Mouse (Mus musculus) intestine, postnatal 0 days (tissue): ENCODE measurements around the gene Ccdc38. TPM values are rescaled to one million over a fixed set of nuclear protein-coding genes. Genes with fewer than 3 reads are reported as not detected.

Experiments used
- ATAC-seq: fragments of 200-750 bp; cut with Nextera tagmentation; 2 replicates; pipeline ENCODE4 v1.8.0; 2017; ENCODE audit warnings: mild to moderate bottlenecking, moderate TSS enrichment, moderate library complexity
- H3K27ac ChIP-seq: fragments of 300-500 bp; sonication (generic); 2 replicates; pipeline ENCODE4 v1.5.1; 2014; ENCODE audit warnings: mild to moderate bottlenecking, low read depth, low read length, moderate library complexity
- H3K27me3 ChIP-seq: fragments of 300-500 bp; sonication (generic); replicated peaks from 2 replicates; pipeline ENCODE4 v1.6.1; 2014; ENCODE audit warnings: low read length, mixed read lengths; ENCODE audit not compliant: control insufficient read depth, insufficient read depth
- H3K36me3 ChIP-seq: fragments of 300-500 bp; sonication (generic); 2 replicates; pipeline ENCODE4 v1.6.1; 2014; ENCODE audit warnings: mild to moderate bottlenecking, moderate library complexity; ENCODE audit not compliant: control insufficient read depth, insufficient read depth
- H3K4me1 ChIP-seq: fragments of 300-500 bp; sonication (generic); replicated peaks from 2 replicates; pipeline ENCODE4 v1.6.1; 2014; ENCODE audit warnings: antibody characterized with exemption, low read length, mixed read lengths; ENCODE audit not compliant: control insufficient read depth, insufficient read depth
- H3K4me2 ChIP-seq: fragments of 300-500 bp; sonication (generic); replicated peaks from 2 replicates; pipeline ENCODE4 v1.6.1; 2014; ENCODE audit warnings: low read depth, mild to moderate bottlenecking, moderate library complexity
- H3K4me3 ChIP-seq: fragments of 300-500 bp; sonication (generic); 2 replicates; pipeline ENCODE4 v1.5.1; 2014; ENCODE audit warnings: low read depth, low read length
- H3K9ac ChIP-seq: fragments of 300-500 bp; sonication (generic); 2 replicates; pipeline ENCODE4 v1.6.1; 2014; ENCODE audit warnings: mild to moderate bottlenecking, low read depth, low read length
- H3K9me3 ChIP-seq: fragments of 300-500 bp; sonication (generic); 2 replicates; pipeline ENCODE4 v1.6.1; 2016; ENCODE audit warnings: mixed run types; ENCODE audit not compliant: control insufficient read depth
- CTCF ChIP-seq: sonication (generic); IDR thresholded peaks from 2 replicates; pipeline ENCODE4 v1.5.1; 2016; ENCODE audit warnings: low read depth, mild to moderate bottlenecking, control low read depth, antibody characterized with exemption, moderate library complexity
- WGBS: fragments of 180-500 bp; shearing (Covaris S2); extraction: QIAGEN DNeasy Blood & Tissue Kit; methylation state at CpG from one replicate; pipeline ENCODE4 v1.1.7; 2014; 5-methylcytosine and 5-hydroxymethylcytosine counted together
- polyA plus RNA-seq: library from polyadenylated mRNA; unstranded; fragments of >200 nt; fragmentation: Nextera tagmentation; extraction: Ambion mirVana; gene quantifications from 2 replicates; pipeline ENCODE4 v1.2.1, GENCODE M21; 2015

Ccdc38 gene
- polyA plus RNA-seq, 1 experiment from 2014 or later: 0.10 TPM

DNA sequence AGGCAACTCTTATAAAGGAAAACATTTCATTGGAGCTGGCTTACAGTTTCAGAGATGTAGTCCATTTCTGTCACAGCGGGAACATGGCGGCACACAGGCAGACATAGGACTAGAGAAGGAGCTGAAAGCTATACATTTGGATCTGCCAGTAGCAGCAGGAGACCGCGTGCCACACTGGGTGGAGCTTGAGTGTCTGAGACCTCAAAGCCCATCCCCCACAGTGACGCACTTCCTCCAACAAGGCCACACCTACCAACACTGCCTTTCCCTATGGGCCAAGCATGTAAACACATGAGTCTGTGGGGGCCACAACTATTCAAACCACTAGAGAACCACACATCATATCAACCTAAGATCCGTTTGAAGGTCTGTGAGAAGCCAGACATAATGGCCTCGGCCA is 68.8 kb downstream of the Ccdc38 start:
- 92% methylated on average over 7 of the region's 7 CpGs for WGBS

DNA sequence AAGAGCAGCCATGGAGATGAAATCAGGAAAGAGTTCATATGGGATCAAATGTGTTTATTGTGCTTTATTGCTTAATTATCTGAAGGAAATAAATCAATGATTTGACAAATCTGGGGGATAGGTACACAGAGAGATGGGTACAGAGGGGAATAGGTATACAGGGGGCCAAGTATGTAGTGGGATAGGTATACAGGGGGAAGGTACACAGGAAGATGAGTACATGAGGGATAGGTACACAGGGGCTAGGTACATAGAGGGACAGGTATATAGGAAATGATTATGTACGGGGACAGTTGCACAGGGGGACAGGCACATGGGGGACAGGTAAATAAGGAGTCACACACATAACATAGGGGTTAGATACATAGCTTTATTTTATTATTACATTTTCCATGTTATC is 70.5 kb downstream of the Ccdc38 start:
- TF ChIP-seq CTCF: no peak

More for the DNA sequence above, 68.8 kb downstream of the Ccdc38 start:
- H3K27ac ChIP-seq: no peak overlapping the region
- ATAC-seq: no peak
- no peak for TF ChIP-seq CTCF
- H3K9me3 ChIP-seq: no peaks in the 10 kb centered on the region
- no peak overlapping the region for H3K4me3 ChIP-seq
- H3K4me1 ChIP-seq: no peaks in the 10 kb centered on the region
- H3K36me3 ChIP-seq: no peaks in the 10 kb centered on the region
- H3K4me2 ChIP-seq: no peak overlapping the region
- no peak overlapping the region for H3K9ac ChIP-seq
- no peaks in the 10 kb centered on the region for H3K27me3 ChIP-seq

GRCm38 (mm10) chr10:93611419-93612007 is 71.1 kb downstream of the Ccdc38 start:
- Histone ChIP-seq H3K27ac (no peak overlapping the region), H3K9ac (no peak overlapping the region), H3K9me3 (no peaks in the 10 kb centered on the region), H3K4me1 (no peaks in the 10 kb centered on the region), H3K4me2 (no peak overlapping the region), H3K4me3 (no peak overlapping the region), H3K27me3 (no peaks in the 10 kb centered on the region), H3K36me3 (no peaks in the 10 kb centered on the region)
- ATAC-seq: no peak
- TF ChIP-seq CTCF: peak; percentile 90
- 46% methylated on average over 18 of the region's 18 CpGs for WGBS

More for the DNA sequence above, 70.5 kb downstream of the Ccdc38 start:
- WGBS: 94% methylated on average over 1 of the region's 1 CpGs
- no peak overlapping the region for H3K4me3 ChIP-seq
- no peak overlapping the region for H3K4me2 ChIP-seq
- ATAC-seq: no peak
- no peaks in the 10 kb centered on the region for H3K9me3 ChIP-seq
- H3K27ac ChIP-seq: no peak overlapping the region
- no peaks in the 10 kb centered on the region for H3K27me3 ChIP-seq
- H3K36me3 ChIP-seq: no peaks in the 10 kb centered on the region
- no peaks in the 10 kb centered on the region for H3K4me1 ChIP-seq
- H3K9ac ChIP-seq: no peak overlapping the region

DNA sequence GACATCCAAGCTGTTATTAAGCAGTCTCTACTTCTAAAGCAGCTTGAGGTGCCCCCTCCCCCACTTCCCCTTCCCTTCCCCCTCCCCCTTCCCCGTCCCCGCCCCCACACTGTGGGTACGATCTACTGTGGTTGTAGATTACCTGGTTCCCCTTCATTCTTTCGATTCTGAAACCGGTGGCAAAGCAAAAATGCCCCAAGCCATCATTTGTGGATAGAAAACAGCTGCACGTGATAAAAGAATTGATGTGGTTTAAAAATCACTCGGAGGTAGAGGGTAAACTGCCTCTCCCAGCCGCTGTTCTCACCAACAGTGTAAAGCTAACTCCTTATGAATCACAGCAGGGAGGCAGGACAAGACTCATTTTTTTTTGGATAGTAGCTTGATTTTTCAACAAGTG is 74.4 kb downstream of the Ccdc38 start:
- no peak overlapping the region for H3K27ac ChIP-seq
- H3K27me3 ChIP-seq: no peaks in the 10 kb centered on the region
- no peak overlapping the region for H3K4me3 ChIP-seq
- no peak for ATAC-seq
- no peak for TF ChIP-seq CTCF
- no peaks in the 10 kb centered on the region for H3K36me3 ChIP-seq
- no peak overlapping the region for H3K4me2 ChIP-seq
- H3K4me1 ChIP-seq: no peaks in the 10 kb centered on the region
- WGBS: 75% methylated on average over 8 of the region's 8 CpGs
- H3K9me3 ChIP-seq: no peaks in the 10 kb centered on the region
- no peak overlapping the region for H3K9ac ChIP-seq

- no peak overlapping the region for H3K4me2 ChIP-seq
- H3K27me3 ChIP-seq: no peaks in the 10 kb centered on the region
- no peak overlapping the region for H3K9ac ChIP-seq
- no peak overlapping the region for H3K27ac ChIP-seq
- no peak for ATAC-seq
- H3K9me3 ChIP-seq: no peaks in the 10 kb centered on the region
- WGBS: 52% methylated on average over 7 of the region's 7 CpGs
- no peaks in the 10 kb centered on the region for H3K36me3 ChIP-seq
- no peak for TF ChIP-seq CTCF
- no peaks in the 10 kb centered on the region for H3K4me1 ChIP-seq
- H3K4me3 ChIP-seq: no peak overlapping the region
Measured at GRCm38 (mm10) chr10:93620438-93621179, 80.2 kb downstream of the Ccdc38 start.

- no peaks in the 10 kb centered on the region for H3K27me3 ChIP-seq
- 8% methylated on average over 9 of the region's 9 CpGs for WGBS
- no peaks in the 10 kb centered on the region for H3K4me1 ChIP-seq
- peak; percentile 90 for ATAC-seq
- H3K36me3 ChIP-seq: no peaks in the 10 kb centered on the region
- no peak overlapping the region for H3K9ac ChIP-seq
- no peaks in the 10 kb centered on the region for H3K9me3 ChIP-seq
- H3K27ac ChIP-seq: no peak overlapping the region
- H3K4me3 ChIP-seq: peak overlapping the region; percentile 17
- peak overlapping the region; percentile 59 for H3K4me2 ChIP-seq
- TF ChIP-seq CTCF: no peak
Measured at GRCm38 (mm10) chr10:93623725-93624124, 83.3 kb downstream of the Ccdc38 start.
